Mouse (Mus musculus) kidney, adult 2 months (tissue): Measurements from ENCODE around the gene Iqschfp. TPM values are rescaled to one million over a fixed set of nuclear protein-coding genes. Genes with fewer than 3 reads are reported as not detected.

Experiments used
- DNase-seq: peaks from one replicate; pipeline ENCODE4 v3.0.0; 2021
- H3K27ac ChIP-seq: fragments of 200-500 bp; 2 replicates; pipeline ENCODE4 v1.5.1; 2012; ENCODE audit warnings: low read depth, low read length, control low read depth, inconsistent platforms; ENCODE audit not compliant: insufficient read depth
- H3K27me3 ChIP-seq: fragments of 200-500 bp; replicated peaks from 2 replicates; pipeline ENCODE4 v1.6.1; 2012; ENCODE audit warnings: mild to moderate bottlenecking, moderate library complexity, low read length, inconsistent platforms; ENCODE audit not compliant: control insufficient read depth, insufficient read depth
- H3K36me3 ChIP-seq: fragments of 200-500 bp; 2 replicates; pipeline ENCODE4 v1.6.1; 2012; ENCODE audit warnings: mild to moderate bottlenecking, moderate library complexity, low read length, inconsistent platforms; ENCODE audit not compliant: control insufficient read depth, insufficient read depth
- H3K4me1 ChIP-seq: fragments of 200-500 bp; 2 replicates; pipeline ENCODE4 v1.6.1; 2011; ENCODE audit warnings: low read length; ENCODE audit not compliant: control insufficient read depth, insufficient read depth
- H3K4me3 ChIP-seq: fragments of 200-500 bp; 2 replicates; pipeline ENCODE4 v1.5.1; 2011; ENCODE audit warnings: mild to moderate bottlenecking, low read depth, low read length, control low read depth; ENCODE audit not compliant: insufficient read depth
- CTCF ChIP-seq: fragments of 200-500 bp; conservative IDR thresholded peaks from 2 replicates; pipeline ENCODE4 v1.5.1; 2011; ENCODE audit warnings: low read depth, mild to moderate bottlenecking, control low read depth, low read length, moderate library complexity, mixed read lengths; ENCODE audit not compliant: insufficient read depth, insufficient read length
- POLR2A ChIP-seq: fragments of 200-500 bp; IDR thresholded peaks from one replicate; pipeline ENCODE4 v1.6.1; 2011; ENCODE audit warnings: low read depth, low read length, control low read depth
- WGBS: fragments of 180-500 bp; shearing (Covaris S2); methylation state at CpG from one replicate; pipeline ENCODE4 v1.1.7; 2018; 5-methylcytosine and 5-hydroxymethylcytosine counted together
- polyA plus RNA-seq: library from polyadenylated mRNA; depleted of rRNA; stranded (reverse); fragments of >200 nt; gene quantifications from 2 replicates; pipeline ENCODE4 v1.2.3, GENCODE M21; 2012

Iqschfp gene
- polyA plus RNA-seq, 1 experiment, result not detected

DNA sequence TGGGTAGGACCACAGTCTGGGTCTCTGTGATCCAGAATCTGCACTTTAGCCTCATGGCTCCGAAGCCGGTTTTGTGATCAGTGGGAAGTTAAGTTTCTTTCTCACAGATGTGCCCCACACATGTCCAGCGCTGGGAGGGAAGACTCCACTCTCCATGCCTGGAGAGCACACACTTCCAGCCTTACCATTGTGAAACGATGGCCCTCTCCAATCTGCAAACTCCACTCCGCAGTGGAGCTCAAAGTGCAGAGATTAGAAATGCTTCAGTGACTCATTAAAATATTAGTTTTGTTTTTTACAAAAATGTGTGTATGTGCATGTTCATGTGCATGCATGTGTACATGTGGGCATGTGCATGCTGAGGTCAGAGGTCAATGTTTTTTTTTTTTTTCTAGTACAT lies 626.6 kb downstream of the Iqschfp start:
- H3K4me3 ChIP-seq, result no peak overlapping the region
- H3K27ac ChIP-seq, result no peak overlapping the region
- DNase-seq, result peak; percentile 54
- H3K4me1 ChIP-seq, result peaks cover 22% of the 10 kb centered on the region
- H3K27me3 ChIP-seq, result no peaks in the 10 kb centered on the region
- no peaks in the 10 kb centered on the region for H3K36me3 ChIP-seq
- TF ChIP-seq POLR2A (no peak), CTCF (no peak)
- WGBS, result 56% methylated on average over 5 of the region's 5 CpGs

DNA sequence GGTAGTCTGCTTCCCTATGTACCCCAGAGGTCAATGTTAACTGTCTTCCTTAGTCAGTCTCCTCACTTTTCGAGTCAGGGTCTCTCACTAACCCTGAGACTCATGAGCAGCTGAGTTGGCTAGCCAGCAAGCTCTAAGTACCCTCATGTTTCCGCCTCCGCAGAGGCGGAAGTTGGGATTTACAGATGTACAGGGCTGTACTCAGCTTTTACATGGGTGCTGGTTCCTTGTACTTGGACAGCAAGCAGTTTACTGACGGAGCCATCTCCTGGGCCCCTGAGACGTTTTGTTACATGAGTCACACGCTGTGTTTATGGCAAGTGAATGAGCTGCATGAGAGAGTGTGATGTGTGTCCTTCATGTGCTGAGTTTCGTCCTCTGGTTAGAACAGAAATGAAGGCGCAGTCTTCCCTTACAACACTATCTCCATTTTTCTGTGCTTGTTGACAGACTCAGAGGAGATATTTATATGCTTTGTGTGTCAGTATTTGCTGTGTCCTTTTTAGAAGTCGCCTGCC lies 633.4 kb downstream of the Iqschfp start:
- Histone ChIP-seq H3K27me3 (no peaks in the 10 kb centered on the region), H3K4me3 (no peak overlapping the region), H3K27ac (no peak overlapping the region), H3K36me3 (no peaks in the 10 kb centered on the region), H3K4me1 (no peaks in the 10 kb centered on the region; the same call in 1 of the 2 replicates)
- TF ChIP-seq POLR2A, result no peak
- TF ChIP-seq CTCF, result no peak
- DNase-seq, result no peak
- WGBS, result 94% methylated on average over 10 of the region's 10 CpGs

DNA sequence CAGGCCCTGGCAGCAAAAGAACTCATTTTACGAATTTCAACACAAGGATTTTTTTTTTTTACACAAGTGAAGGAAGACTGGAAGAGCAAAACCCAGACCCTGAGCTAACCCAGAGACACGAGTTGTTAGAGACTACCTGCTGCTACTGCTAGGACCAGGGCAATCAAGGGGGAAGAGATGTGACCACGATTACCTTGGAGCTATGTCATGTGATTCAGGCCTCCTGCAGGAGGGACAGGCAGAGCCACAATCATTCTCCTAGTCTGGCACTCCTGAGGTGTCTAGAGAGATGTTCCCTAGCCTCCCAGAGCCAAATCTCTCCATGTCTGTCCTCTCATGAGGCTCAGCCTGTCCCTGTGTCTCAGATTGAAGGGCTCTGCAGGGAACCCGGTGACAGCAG lies 634.4 kb downstream of the Iqschfp start:
- WGBS, result 50% methylated on average over 4 of the region's 4 CpGs
- H3K27me3 ChIP-seq, result no peaks in the 10 kb centered on the region
- no peak overlapping the region for H3K27ac ChIP-seq
- H3K4me1 ChIP-seq, result peaks cover 2% of the 10 kb centered on the region; the same call in 1 of the 2 replicates
- TF ChIP-seq POLR2A (no peak), CTCF (no peak)
- H3K4me3 ChIP-seq, result no peak overlapping the region
- no peak for DNase-seq
- no peaks in the 10 kb centered on the region for H3K36me3 ChIP-seq

DNA sequence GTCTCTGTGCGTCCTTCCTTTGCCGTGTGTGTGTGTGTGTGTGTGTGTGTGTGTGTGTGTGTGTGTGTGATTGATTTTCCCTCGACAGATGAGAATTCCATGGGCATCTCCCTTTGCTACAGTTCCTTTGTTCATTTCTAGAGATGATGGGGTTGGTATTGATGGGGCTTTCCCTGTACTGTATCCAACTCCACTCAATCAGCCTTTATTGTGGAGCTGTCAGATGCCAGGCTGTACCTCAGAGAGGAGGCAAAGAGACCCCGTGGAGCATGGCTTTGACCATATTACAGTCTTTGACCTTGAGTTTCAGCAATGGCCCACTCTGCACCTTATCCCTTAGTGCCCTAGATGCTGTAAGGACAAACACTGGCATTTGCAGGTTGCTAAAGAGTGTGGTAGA lies 635.1 kb downstream of the Iqschfp start:
- no peak for DNase-seq
- TF ChIP-seq POLR2A (no peak), CTCF (no peak)
- no peak overlapping the region for H3K27ac ChIP-seq
- 68% methylated on average over 4 of the region's 4 CpGs for WGBS
- no peak overlapping the region for H3K4me3 ChIP-seq
- H3K36me3 ChIP-seq, result no peaks in the 10 kb centered on the region
- no peaks in the 10 kb centered on the region for H3K27me3 ChIP-seq
- peaks cover 2% of the 10 kb centered on the region; the same call in 1 of the 2 replicates for H3K4me1 ChIP-seq

DNA sequence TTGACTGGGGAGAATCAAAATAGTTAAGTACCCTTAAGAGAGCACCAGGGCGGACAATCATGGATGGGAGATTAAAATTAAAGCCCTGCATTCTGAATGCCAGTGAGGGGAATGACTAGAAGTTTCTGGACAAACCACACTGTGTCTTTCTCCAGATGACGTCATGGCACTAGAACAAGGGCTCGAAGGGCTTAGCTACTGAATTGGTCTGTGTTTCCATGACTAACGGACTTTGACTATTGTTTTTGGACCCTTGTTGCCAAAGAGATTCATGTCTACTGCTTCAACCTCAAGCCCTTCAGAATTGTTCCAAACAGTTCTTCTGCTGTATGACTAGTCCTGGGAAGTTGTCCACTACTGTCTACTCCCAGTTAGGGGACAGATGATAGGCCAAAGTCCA lies 639.9 kb downstream of the Iqschfp start:
- no peak overlapping the region for H3K27ac ChIP-seq
- WGBS, result 84% methylated on average over 4 of the region's 4 CpGs
- TF ChIP-seq POLR2A (no peak), CTCF (no peak)
- no peaks in the 10 kb centered on the region for H3K36me3 ChIP-seq
- peaks cover 15% of the 10 kb centered on the region; the same call in 1 of the 2 replicates for H3K4me1 ChIP-seq
- H3K4me3 ChIP-seq, result no peak overlapping the region
- no peak for DNase-seq
- H3K27me3 ChIP-seq, result no peaks in the 10 kb centered on the region

DNA sequence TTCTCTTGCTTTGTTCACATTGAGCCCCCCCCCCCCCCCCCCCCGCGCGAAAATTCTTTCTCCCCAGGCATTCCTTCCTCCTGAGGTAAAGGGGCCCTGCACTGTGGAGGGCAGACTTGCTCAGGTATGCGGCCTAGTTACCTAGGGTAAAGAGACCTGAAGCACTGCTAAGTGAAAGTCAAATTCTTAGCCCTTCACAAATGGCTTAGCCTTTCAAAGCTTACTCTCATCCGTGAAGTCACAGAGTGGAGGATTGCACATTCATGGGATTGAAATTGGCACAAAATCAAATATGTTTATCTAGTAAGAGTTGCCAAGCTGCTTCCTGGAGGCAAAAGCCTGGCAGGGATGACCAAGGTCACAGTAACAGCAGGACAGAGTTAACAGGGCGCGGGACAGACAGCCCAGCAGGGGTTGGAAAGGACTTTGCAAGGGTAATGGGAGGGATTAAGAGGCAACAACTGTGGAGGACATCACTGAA lies 642.6 kb downstream of the Iqschfp start:
- TF ChIP-seq POLR2A (no peak), CTCF (no peak)
- Histone ChIP-seq H3K27me3 (no peaks in the 10 kb centered on the region), H3K36me3 (no peaks in the 10 kb centered on the region), H3K27ac (peak overlapping the region; percentile 44), H3K4me3 (no peak overlapping the region), H3K4me1 (peaks cover 15% of the 10 kb centered on the region; the same call in 1 of the 2 replicates)
- 10% methylated on average over 7 of the region's 7 CpGs for WGBS
- peak; percentile 88 for DNase-seq

DNA sequence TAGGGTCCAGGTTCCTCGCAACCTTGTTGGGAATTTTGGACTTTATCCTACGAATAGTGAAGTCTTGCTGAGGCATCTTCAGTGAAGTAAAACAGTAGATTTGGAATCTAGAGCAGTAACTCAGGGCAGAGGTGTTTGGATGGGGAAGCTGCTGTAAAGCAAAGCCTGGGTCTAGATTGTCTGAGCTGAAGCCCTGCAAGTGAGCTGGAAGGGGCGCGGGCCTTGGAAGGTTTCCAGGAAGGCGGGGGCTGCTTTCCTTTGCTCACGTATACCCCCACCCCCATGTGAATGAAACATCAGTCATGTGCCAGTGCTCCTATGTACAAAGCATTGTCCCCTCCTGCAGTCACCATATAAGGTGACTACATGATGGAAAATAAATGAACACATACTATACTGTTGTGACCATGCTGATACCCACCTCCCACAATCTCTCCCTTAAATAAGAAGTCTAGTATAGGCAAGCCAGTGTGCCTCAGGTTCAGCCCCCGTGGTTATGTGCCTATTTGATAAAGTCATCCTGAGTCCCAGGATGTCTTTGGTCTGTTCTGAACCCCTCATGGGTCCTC lies 643.2 kb downstream of the Iqschfp start:
- H3K36me3 ChIP-seq, result no peaks in the 10 kb centered on the region
- H3K4me1 ChIP-seq, result peaks cover 15% of the 10 kb centered on the region; the same call in 1 of the 2 replicates
- DNase-seq, result no peak
- WGBS, result 52% methylated on average over 7 of the region's 7 CpGs
- peak overlapping the region; percentile 44 for H3K27ac ChIP-seq
- no peak for TF ChIP-seq CTCF
- no peak for TF ChIP-seq POLR2A
- no peak overlapping the region for H3K4me3 ChIP-seq
- H3K27me3 ChIP-seq, result no peaks in the 10 kb centered on the region
